In the genomic region with DNA sequence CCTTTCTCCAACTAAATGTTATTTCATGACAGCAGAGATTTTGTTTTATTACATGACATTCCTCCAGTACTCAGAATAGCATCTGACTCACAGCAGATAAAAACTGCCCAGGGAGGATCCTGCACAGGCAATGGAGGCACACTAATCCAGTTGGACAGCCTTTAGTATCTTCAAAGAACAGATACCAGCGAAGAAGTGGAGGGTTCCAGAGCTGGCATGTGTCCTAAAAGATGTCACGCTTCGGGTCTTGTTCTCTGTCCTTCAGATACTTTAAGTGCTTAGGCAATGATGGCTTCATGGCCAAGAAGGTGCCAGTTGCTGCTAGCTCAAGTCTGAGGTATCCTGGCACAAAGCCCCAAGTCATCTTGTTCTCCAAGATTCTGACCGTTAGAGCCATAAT, we compare ENCODE assay signal across 16 mouse cellular contexts.
DNase-seq lines count a peak whose midpoint lies in the region; ATAC-seq and TF ChIP-seq lines count a peak whose summit lies in the region.
"Had no signal": no experiment of that assay in that cellular context is flagged by ENCODE, and none has a peak within 500 bp of the region (broad histone marks: within the 10 kb centered on the region; RNA-seq: fewer than 3 reads in every experiment).

No protein-coding gene starts in this region.

- no peak overlapping the region for H3K27ac ChIP-seq in hindbrain, postnatal 0 days
- no peak overlapping the region for H3K27ac ChIP-seq in hindbrain, embryonic 10.5 days
- H3K27ac ChIP-seq: forebrain, embryonic 10.5 days; hindbrain, embryonic 12.5 days; limb, embryonic 15.5 days; lung, embryonic 15.5 days had no signal

- WGBS in hindbrain, postnatal 0 days: 57% methylated on average over 4 of the region's 4 CpGs
- WGBS in hindbrain, embryonic 10.5 days: 88% methylated on average over 4 of the region's 4 CpGs

- no peak overlapping the region for H3K4me2 ChIP-seq in hindbrain, postnatal 0 days (ENCODE audit: low read depth, low read length)
- H3K4me2 ChIP-seq: heart, embryonic 11.5 days; hindbrain, embryonic 12.5 days; limb, embryonic 15.5 days; lung, embryonic 15.5 days had no signal

- H3K36me3 ChIP-seq in hindbrain, postnatal 0 days (ENCODE audit: insufficient read depth, low read length): no peaks in the 10 kb centered on the region
- H3K36me3 ChIP-seq in hindbrain, embryonic 10.5 days: no peaks in the 10 kb centered on the region
- H3K36me3 ChIP-seq: forebrain, embryonic 10.5 days; hindbrain, embryonic 12.5 days; limb, embryonic 15.5 days; lung, embryonic 15.5 days had no signal

- intact Hi-C loops in left cerebral cortex, postnatal 14 days (cut with DNase I): no loop called here

- no peak for ATAC-seq in hindbrain, postnatal 0 days
- ATAC-seq in CD4-positive, CD25-positive, alpha-beta regulatory T cell, adult 4 months: no peak

- no peak overlapping the region for H3K4me3 ChIP-seq in hindbrain, postnatal 0 days (ENCODE audit: low read length)
- H3K4me3 ChIP-seq in hindbrain, embryonic 10.5 days: no peak overlapping the region
- H3K4me3 ChIP-seq: forebrain, embryonic 10.5 days; hindbrain, embryonic 12.5 days; limb, embryonic 15.5 days; lung, embryonic 15.5 days had no signal

- H3K4me1 ChIP-seq in hindbrain, postnatal 0 days (ENCODE audit: insufficient read depth, low read length): no peaks in the 10 kb centered on the region
- H3K4me1 ChIP-seq in hindbrain, embryonic 10.5 days (replicated peaks): no peaks in the 10 kb centered on the region
- H3K4me1 ChIP-seq: limb, embryonic 15.5 days; lung, embryonic 15.5 days had no signal

- no peaks in the 10 kb centered on the region for H3K27me3 ChIP-seq in hindbrain, postnatal 0 days (ENCODE audit: insufficient read depth, low read length)
- H3K27me3 ChIP-seq in hindbrain, embryonic 10.5 days (ENCODE audit: insufficient read depth, poor library complexity, severe bottlenecking): no peaks in the 10 kb centered on the region
- H3K27me3 ChIP-seq: hindbrain, embryonic 12.5 days; limb, embryonic 15.5 days; lung, embryonic 15.5 days had no signal

- H3K9me3 ChIP-seq in hindbrain, postnatal 0 days (ENCODE audit: low read length): no peaks in the 10 kb centered on the region
- no peaks in the 10 kb centered on the region for H3K9me3 ChIP-seq in hindbrain, embryonic 10.5 days
- H3K9me3 ChIP-seq: limb, embryonic 15.5 days; lung, embryonic 15.5 days had no signal

- TF ChIP-seq CTCF in hindbrain, postnatal 0 days (IDR thresholded peaks at IDR 0.05; ENCODE audit: low read depth): no peak

- no peak overlapping the region for H3K9ac ChIP-seq in hindbrain, postnatal 0 days (replicated peaks; ENCODE audit: low read length)
- H3K9ac ChIP-seq: hindbrain, embryonic 12.5 days; limb, embryonic 15.5 days; lung, embryonic 15.5 days had no signal

- DNase-seq in hindbrain, postnatal 0 days (ENCODE audit: low spot score): peak; percentile 51
- DNase-seq in hindbrain, embryonic 10.5 days (ENCODE audit: low spot score): no peak
- peak; percentile 77 for DNase-seq in Muller cell, postnatal 12 days (ENCODE audit: inconsistent ontology term)
- DNase-seq in adrenal gland, postnatal 36 days: peak; percentile 37 to 50
- peak; percentile 17 to 31 for DNase-seq in left cerebral cortex, postnatal 14 days (ENCODE audit: low spot score in 2 of 2)
- DNase-seq in thymus, postnatal 10 days (ENCODE audit: low spot score in 2 of 2): no peak
- DNase-seq in ovary, adult 18-20 months (ENCODE audit: low spot score): no peak
- DNase-seq: cerebellum, adult 11-12 months; kidney, adult 11 months; thymus, postnatal 4 days had no signal

Comparison
In these comparisons a context has a peak if more than half of its experiments do, and no peak if none do; other contexts are left out.
1. DNase-seq: peak in hindbrain, postnatal 0 days (single experiment), Muller cell, postnatal 12 days (single experiment), adrenal gland, postnatal 36 days (2 of 2) and left cerebral cortex, postnatal 14 days (2 of 2); none in hindbrain, embryonic 10.5 days (single experiment), thymus, postnatal 10 days (0 of 2) and ovary, adult 18-20 months (single experiment).